Mouse (Mus musculus) small intestine, adult 2 months (tissue): ENCODE results near the gene Mndal.
"Not testable (repeated sequence)": the region's sequence is repeated elsewhere in the genome, so short reads cannot be mapped to it uniquely, and the experiment has no call there.

Source experiments
- CTCF ChIP-seq: fragments of 200-500 bp; IDR thresholded peaks from 2 replicates; pipeline ENCODE4 v1.5.1; 2012; ENCODE audit warnings: low read depth, mild to moderate bottlenecking, control low read depth, inconsistent platforms, low read length, moderate library complexity, mixed read lengths; ENCODE audit not compliant: insufficient replicate concordance, insufficient read length; ENCODE audit errors: extremely low read depth
- POLR2A ChIP-seq: fragments of 200-500 bp; IDR thresholded peaks from 2 replicates; pipeline ENCODE4 v1.6.1; 2012; ENCODE audit warnings: low read depth, mild to moderate bottlenecking, control low read depth, inconsistent platforms, low read length, moderate library complexity

DNA sequence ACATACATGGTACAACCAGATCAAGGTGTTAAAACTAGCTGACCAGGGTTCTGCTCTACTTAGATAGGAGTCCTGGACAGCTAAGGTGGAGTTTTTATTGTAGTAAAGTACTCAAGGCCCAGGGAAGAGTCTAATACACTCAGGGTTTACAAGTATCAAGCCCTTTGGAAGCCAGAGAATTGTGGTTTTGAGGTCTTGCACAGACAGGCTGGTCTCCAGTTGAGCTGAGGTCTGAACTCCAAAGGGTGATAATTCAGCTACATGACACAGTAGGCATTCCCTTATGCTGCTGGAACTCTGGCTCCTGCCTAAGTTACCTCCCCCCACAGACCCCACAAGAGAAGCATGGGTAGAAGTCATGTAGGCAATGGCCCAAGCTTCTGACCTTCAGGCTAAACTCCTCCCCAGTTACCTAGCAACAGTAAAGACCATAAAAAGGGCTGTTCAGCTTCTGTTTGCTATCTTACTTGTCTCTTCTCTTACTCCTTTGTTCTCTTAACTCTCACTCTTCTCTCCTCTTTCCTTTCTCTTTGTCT is 29.0 kb downstream of the Mndal start:
- TF ChIP-seq POLR2A, CTCF: not testable (repeated sequence)
